9 mouse cellular contexts compared by ENCODE assay signal in genomic region chr13:70636706-70637105, GRCm38 (mm10). TPM values are rescaled to one million over a fixed set of nuclear protein-coding genes. Genes with fewer than 3 reads are reported as not detected.
A peak's percentile ranks its signal among the peaks of the same experiment; 100 is the strongest.
DNase-seq lines count a peak whose midpoint lies in the region; ATAC-seq and TF ChIP-seq lines count a peak whose summit lies in the region.
"Had no signal": no experiment of that assay in that cellular context is flagged by ENCODE, and none has a peak within 500 bp of the region (broad histone marks: within the 10 kb centered on the region; RNA-seq: fewer than 3 reads in every experiment).

No protein-coding gene starts in this region.

- ATAC-seq in heart, embryonic 11.5 days (replicated peaks; ENCODE audit: insufficient number of reproducible peaks, low FRiP score, low TSS enrichment) = no peak
- ATAC-seq in forebrain, embryonic 16.5 days = no peak

- H3K79me2 ChIP-seq in macrophage (ENCODE audit: inconsistent target) = peaks cover 56% of the 10 kb centered on the region

- TF ChIP-seq POLR2A in ES-Bruce4 (IDR thresholded peaks at IDR 0.05; ENCODE audit: insufficient read depth, low read length) = no peak

- H3K4me2 ChIP-seq in heart, embryonic 11.5 days = peak overlapping the region; percentile 80
- H3K4me2 ChIP-seq in forebrain, embryonic 16.5 days (ENCODE audit: low read length) = peak overlapping the region; percentile 92

- H3K4me3 ChIP-seq in heart, embryonic 11.5 days (ENCODE audit: low read depth, low read length) = peak overlapping the region; percentile 88
- H3K4me3 ChIP-seq in ES-Bruce4 (ENCODE audit: low read depth, low read length) = peak overlapping the region; percentile 98
- H3K4me3 ChIP-seq in forebrain, embryonic 16.5 days (replicated peaks; ENCODE audit: low read length) = peak overlapping the region; percentile 71
- H3K4me3 ChIP-seq in macrophage (ENCODE audit: inconsistent target) = peak overlapping the region; percentile 82

- no peaks in the 10 kb centered on the region for H3K27me3 ChIP-seq in heart, embryonic 11.5 days (ENCODE audit: control insufficient read depth, insufficient read depth, low read length)
- H3K27me3 ChIP-seq in ES-Bruce4 (ENCODE audit: control insufficient read depth, insufficient read depth, low read length, poor library complexity, severe bottlenecking) = no peaks in the 10 kb centered on the region
- H3K27me3 ChIP-seq in forebrain, embryonic 16.5 days (replicated peaks; ENCODE audit: control insufficient read depth, insufficient read depth, low read length) = no peaks in the 10 kb centered on the region; the same call in 1 of the 2 replicates

- WGBS in heart, embryonic 11.5 days (ENCODE audit: insufficient replicate concordance) = 27% methylated on average over 10 of the region's 10 CpGs
- WGBS in forebrain, embryonic 16.5 days = 29% methylated on average over 10 of the region's 10 CpGs
- WGBS in macrophage (ENCODE audit: missing documents) = 25% methylated on average over 10 of the region's 10 CpGs

- peak overlapping the region; percentile 86 for H3K9ac ChIP-seq in heart, embryonic 11.5 days (ENCODE audit: low read depth, low read length)
- H3K9ac ChIP-seq in ES-Bruce4 (ENCODE audit: low read depth, poor library complexity, severe bottlenecking) = peak overlapping the region; percentile 81
- H3K9ac ChIP-seq in forebrain, embryonic 16.5 days (replicated peaks; ENCODE audit: low read depth, low read length) = peak overlapping the region; percentile 80

- TF ChIP-seq EP300 in ES-Bruce4 (IDR thresholded peaks at IDR 0.05; ENCODE audit: insufficient read depth, low read depth, low read length) = no peak

- no peaks in the 10 kb centered on the region for H3K9me3 ChIP-seq in heart, embryonic 11.5 days (replicated peaks; ENCODE audit: control insufficient read depth, low read length)
- no peaks in the 10 kb centered on the region for H3K9me3 ChIP-seq in ES-Bruce4 (replicated peaks; ENCODE audit: control insufficient read depth, insufficient read depth, low read length, poor library complexity, severe bottlenecking)
- no peaks in the 10 kb centered on the region for H3K9me3 ChIP-seq in forebrain, embryonic 16.5 days (ENCODE audit: control insufficient read depth, low read length)

- H3K4me1 ChIP-seq in heart, embryonic 11.5 days (ENCODE audit: control insufficient read depth, insufficient read depth, low read length) = peaks cover 19% of the 10 kb centered on the region
- no peaks in the 10 kb centered on the region for H3K4me1 ChIP-seq in ES-Bruce4 (ENCODE audit: control insufficient read depth, insufficient read depth, low read length)
- peaks cover 21% of the 10 kb centered on the region for H3K4me1 ChIP-seq in forebrain, embryonic 16.5 days (replicated peaks; ENCODE audit: control insufficient read depth, insufficient read depth, low read length)

- no peaks in the 10 kb centered on the region for H3K36me3 ChIP-seq in heart, embryonic 11.5 days (ENCODE audit: control insufficient read depth, insufficient read depth, low read length)
- H3K36me3 ChIP-seq in ES-Bruce4 (ENCODE audit: control insufficient read depth, insufficient read depth, low read length, poor library complexity, severe bottlenecking) = no peaks in the 10 kb centered on the region
- H3K36me3 ChIP-seq in forebrain, embryonic 16.5 days (ENCODE audit: control insufficient read depth, insufficient read depth) = no peaks in the 10 kb centered on the region
- H3K36me3 ChIP-seq in macrophage (ENCODE audit: inconsistent target) = no peaks in the 10 kb centered on the region

- intact Hi-C loops in heart, postnatal 10 days (cut with DNase I) = no loop called here
- intact Hi-C loops in left cerebral cortex, postnatal 14 days (cut with DNase I) = no loop called here

- no peak for TF ChIP-seq CTCF in ES-Bruce4 (IDR thresholded peaks at IDR 0.05; ENCODE audit: low read depth, low read length)

- no peak overlapping the region for H3K27ac ChIP-seq in heart, embryonic 11.5 days (ENCODE audit: low read depth, low read length)
- H3K27ac ChIP-seq in ES-Bruce4 (ENCODE audit: insufficient read depth, low read length) = no peak overlapping the region
- H3K27ac ChIP-seq in forebrain, embryonic 16.5 days (ENCODE audit: low read length) = no peak overlapping the region
- H3K27ac ChIP-seq in macrophage = no peak overlapping the region

- DNase-seq in heart, postnatal 10 days = no peak
- DNase-seq in urinary bladder, postnatal 14 days (ENCODE audit: low spot score) = no peak
- DNase-seq in MN1 (ENCODE audit: low spot score) = no peak
- no peak for DNase-seq in left cerebral cortex, postnatal 14 days (ENCODE audit: low spot score in 2 of 2)
- DNase-seq: kidney, postnatal 10 days had no signal

RNA-seq across cellular contexts. Expression of gene Ice1, which starts 0.7 kb away (rescaled TPM):
- 19.4 and 22.3 TPM in 2 replicates for polyA plus RNA-seq in heart, embryonic 11.5 days (2014; fragmentation: Nextera tagmentation; extraction: Ambion mirVana)
- 10 to 100 TPM; 32.4 to 36.1 TPM for total RNA-seq in heart, postnatal 10 days (2021)
- polyA plus RNA-seq in ES-Bruce4 (2011; ENCODE audit: insufficient read depth, insufficient read length, low read depth, missing spikeins) (40.2 and 42.3 TPM in 2 replicates), macrophage (2018) (15.5 to 18.6 TPM (median 18.0 TPM) in 3 replicates)
- polyA plus RNA-seq in forebrain, embryonic 16.5 days (2015; fragmentation: Nextera tagmentation; extraction: Ambion mirVana) = 35.7 and 39.3 TPM in 2 replicates
- total RNA-seq in macrophage (2018; cell fraction: chromatin; rRNA removed) = 100 to 1,000 TPM in 15 of 26 experiments, 10 to 100 TPM in 11; 61.2 to 160 (median 101) TPM
- 10 to 100 TPM; 10.7 to 25.7 (median 18.8) TPM for total RNA-seq in macrophage (2018; cell fraction: cytosol; rRNA removed)
- total RNA-seq in macrophage (2018; cell fraction: nucleus; rRNA removed) = 10 to 100 TPM; 32.3 to 72.6 (median 52.5) TPM
- 10 to 100 TPM; 66.6 to 69.5 TPM for total RNA-seq in left cerebral cortex, postnatal 14 days (2021)
